Mouse (Mus musculus) thymus, postnatal 10 days (tissue): ENCODE data around the gene Srr.

Source experiments
- DNase-seq, 2 experiments: peaks; one replicate each; pipeline ENCODE4 v3.0.0; 2021; ENCODE audit warnings: low spot score in 2 of 2

The Srr gene

GRCm38 (mm10) chr11:74863471-74863870, 62.3 kb downstream of the Srr start:
- DNase-seq = no peak

- DNase-seq = no peak
Measured at GRCm38 (mm10) chr11:74862129-74862528, 63.6 kb downstream of the Srr start.

- no peak for DNase-seq
Measured at GRCm38 (mm10) chr11:74857756-74858155, 68.0 kb downstream of the Srr start.
